Mouse (Mus musculus): Measurements from ENCODE around the gene Man1b1. TPM values are rescaled to one million over a fixed set of nuclear protein-coding genes. Genes with fewer than 3 reads are reported as not detected.

The Man1b1 gene
- 31.9 TPM for polyA plus RNA-seq (2014; fragmentation: Illumina TruSeq; extraction: RNeasy Lipid Tissue Mini Kit (QIAGEN cat#74804); ENCODE audit: insufficient read depth, low read depth, low replicate concordance)

GRCm38 (mm10) chr2:25332286-25333160 is at the start of gene Man1b1:
TSS of gene Man1b1 (plus strand) at chr2:25332338.

GRCm38 (mm10) chr2:25287927-25288649 is 44.0 kb upstream of the Man1b1 start, which contains the start of gene Tmem210:
TSS of gene Tmem210 (plus strand) at chr2:25288145.

GRCm38 (mm10) chr2:25289651-25290050 is 42.5 kb upstream of the Man1b1 start, which contains the start of gene Lrrc26:
TSS of gene Lrrc26 (plus strand) at chr2:25289915.

GRCm38 (mm10) chr2:25318971-25319773 is 13.0 kb upstream of the Man1b1 start, which contains the start of gene Grin1:
TSS of gene Grin1 (minus strand) at chr2:25319187.

GRCm38 (mm10) chr2:25356208-25357079 is 24.3 kb downstream of the Man1b1 start, which contains the start of gene Dpp7:
TSS of gene Dpp7 (minus strand) at chr2:25356359.

GRCm38 (mm10) chr2:25365091-25365761 is 33.1 kb downstream of the Man1b1 start, which contains the start of gene Uap1l1:
TSS of gene Uap1l1 (minus strand) at chr2:25365682.

GRCm38 (mm10) chr2:25371764-25372643 is 39.9 kb downstream of the Man1b1 start, which contains the start of gene Sapcd2:
TSS of gene Sapcd2 (plus strand) at chr2:25372321.

GRCm38 (mm10) chr2:25395721-25396596 is 63.8 kb downstream of the Man1b1 start, which contains the start of gene Entpd2:
TSS of gene Entpd2 (plus strand) at chr2:25395874.

GRCm38 (mm10) chr2:25399051-25399450 is 66.9 kb downstream of the Man1b1 start, which contains the start of gene Npdc1:
TSS of gene Npdc1 (plus strand) at chr2:25399351.

Other genes starting within 250 kb of the Man1b1 start
- 1.9 TPM for gene Noxa1, start 237.2 kb upstream of the Man1b1 start, polyA plus RNA-seq (2014; fragmentation: Illumina TruSeq; extraction: RNeasy Lipid Tissue Mini Kit (QIAGEN cat#74804); ENCODE audit: insufficient read depth, low read depth, low replicate concordance)
- 28.7 TPM for gene Nrarp, start 151.6 kb upstream of the Man1b1 start, polyA plus RNA-seq (2014; fragmentation: Illumina TruSeq; extraction: RNeasy Lipid Tissue Mini Kit (QIAGEN cat#74804); ENCODE audit: insufficient read depth, low read depth, low replicate concordance)
- gene Tor4a, start 135.5 kb upstream of the Man1b1 start, polyA plus RNA-seq (2014; fragmentation: Illumina TruSeq; extraction: RNeasy Lipid Tissue Mini Kit (QIAGEN cat#74804); ENCODE audit: insufficient read depth, low read depth, low replicate concordance): 18.3 TPM
- 41.8 TPM for gene Nelfb, start 120.8 kb upstream of the Man1b1 start, polyA plus RNA-seq (2014; fragmentation: Illumina TruSeq; extraction: RNeasy Lipid Tissue Mini Kit (QIAGEN cat#74804); ENCODE audit: insufficient read depth, low read depth, low replicate concordance)
- not detected for gene Stpg3, start 117.7 kb upstream of the Man1b1 start, polyA plus RNA-seq (2014; fragmentation: Illumina TruSeq; extraction: RNeasy Lipid Tissue Mini Kit (QIAGEN cat#74804); ENCODE audit: insufficient read depth, low read depth, low replicate concordance)
- gene Fam166a, start 113.6 kb upstream of the Man1b1 start, polyA plus RNA-seq (2014; fragmentation: Illumina TruSeq; extraction: RNeasy Lipid Tissue Mini Kit (QIAGEN cat#74804); ENCODE audit: insufficient read depth, low read depth, low replicate concordance): not detected
- 379 TPM for gene Tubb4b, start 107.6 kb upstream of the Man1b1 start, polyA plus RNA-seq (2014; fragmentation: Illumina TruSeq; extraction: RNeasy Lipid Tissue Mini Kit (QIAGEN cat#74804); ENCODE audit: insufficient read depth, low read depth, low replicate concordance)
- gene Slc34a3, start 98.0 kb upstream of the Man1b1 start, polyA plus RNA-seq (2014; fragmentation: Illumina TruSeq; extraction: RNeasy Lipid Tissue Mini Kit (QIAGEN cat#74804); ENCODE audit: insufficient read depth, low read depth, low replicate concordance): not detected
- gene Rnf224, start 95.6 kb upstream of the Man1b1 start, polyA plus RNA-seq (2014; fragmentation: Illumina TruSeq; extraction: RNeasy Lipid Tissue Mini Kit (QIAGEN cat#74804); ENCODE audit: insufficient read depth, low read depth, low replicate concordance): not detected
- 2.1 TPM for gene Rnf208, start 90.1 kb upstream of the Man1b1 start, polyA plus RNA-seq (2014; fragmentation: Illumina TruSeq; extraction: RNeasy Lipid Tissue Mini Kit (QIAGEN cat#74804); ENCODE audit: insufficient read depth, low read depth, low replicate concordance)
- 0.30 TPM for gene Cysrt1, start 89.9 kb upstream of the Man1b1 start, polyA plus RNA-seq (2014; fragmentation: Illumina TruSeq; extraction: RNeasy Lipid Tissue Mini Kit (QIAGEN cat#74804); ENCODE audit: insufficient read depth, low read depth, low replicate concordance)
- gene AL732309.1, start 85.5 kb upstream of the Man1b1 start, polyA plus RNA-seq (2014; fragmentation: Illumina TruSeq; extraction: RNeasy Lipid Tissue Mini Kit (QIAGEN cat#74804); ENCODE audit: insufficient read depth, low read depth, low replicate concordance): 6.2 TPM
- 15.5 TPM for gene Tmem203, start 76.9 kb upstream of the Man1b1 start, polyA plus RNA-seq (2014; fragmentation: Illumina TruSeq; extraction: RNeasy Lipid Tissue Mini Kit (QIAGEN cat#74804); ENCODE audit: insufficient read depth, low read depth, low replicate concordance)
- 6.2 TPM for gene Tprn, start 69.7 kb upstream of the Man1b1 start, polyA plus RNA-seq (2014; fragmentation: Illumina TruSeq; extraction: RNeasy Lipid Tissue Mini Kit (QIAGEN cat#74804); ENCODE audit: insufficient read depth, low read depth, low replicate concordance)
- 68.9 TPM for gene Ssna1, start 59.9 kb upstream of the Man1b1 start, polyA plus RNA-seq (2014; fragmentation: Illumina TruSeq; extraction: RNeasy Lipid Tissue Mini Kit (QIAGEN cat#74804); ENCODE audit: insufficient read depth, low read depth, low replicate concordance)
- 38.0 TPM for gene Anapc2, start 59.9 kb upstream of the Man1b1 start, polyA plus RNA-seq (2014; fragmentation: Illumina TruSeq; extraction: RNeasy Lipid Tissue Mini Kit (QIAGEN cat#74804); ENCODE audit: insufficient read depth, low read depth, low replicate concordance)
- gene Tmem210, start 44.2 kb upstream of the Man1b1 start, polyA plus RNA-seq (2014; fragmentation: Illumina TruSeq; extraction: RNeasy Lipid Tissue Mini Kit (QIAGEN cat#74804); ENCODE audit: insufficient read depth, low read depth, low replicate concordance): not detected
- 22.2 TPM for gene Lrrc26, start 42.4 kb upstream of the Man1b1 start, polyA plus RNA-seq (2014; fragmentation: Illumina TruSeq; extraction: RNeasy Lipid Tissue Mini Kit (QIAGEN cat#74804); ENCODE audit: insufficient read depth, low read depth, low replicate concordance)
- gene Grin1, start 13.2 kb upstream of the Man1b1 start, polyA plus RNA-seq (2014; fragmentation: Illumina TruSeq; extraction: RNeasy Lipid Tissue Mini Kit (QIAGEN cat#74804); ENCODE audit: insufficient read depth, low read depth, low replicate concordance): not detected
- 18.5 TPM for gene Dpp7, start 24.0 kb downstream of the Man1b1 start, polyA plus RNA-seq (2014; fragmentation: Illumina TruSeq; extraction: RNeasy Lipid Tissue Mini Kit (QIAGEN cat#74804); ENCODE audit: insufficient read depth, low read depth, low replicate concordance)
- 51.2 TPM for gene Uap1l1, start 33.3 kb downstream of the Man1b1 start, polyA plus RNA-seq (2014; fragmentation: Illumina TruSeq; extraction: RNeasy Lipid Tissue Mini Kit (QIAGEN cat#74804); ENCODE audit: insufficient read depth, low read depth, low replicate concordance)
- gene Sapcd2, start 40.0 kb downstream of the Man1b1 start, polyA plus RNA-seq (2014; fragmentation: Illumina TruSeq; extraction: RNeasy Lipid Tissue Mini Kit (QIAGEN cat#74804); ENCODE audit: insufficient read depth, low read depth, low replicate concordance): 1.0 TPM
- 7.6 TPM for gene Entpd2, start 63.5 kb downstream of the Man1b1 start, polyA plus RNA-seq (2014; fragmentation: Illumina TruSeq; extraction: RNeasy Lipid Tissue Mini Kit (QIAGEN cat#74804); ENCODE audit: insufficient read depth, low read depth, low replicate concordance)
- 69.7 TPM for gene Npdc1, start 67.0 kb downstream of the Man1b1 start, polyA plus RNA-seq (2014; fragmentation: Illumina TruSeq; extraction: RNeasy Lipid Tissue Mini Kit (QIAGEN cat#74804); ENCODE audit: insufficient read depth, low read depth, low replicate concordance)
- 1.7 TPM for gene Fut7, start 90.9 kb downstream of the Man1b1 start, polyA plus RNA-seq (2014; fragmentation: Illumina TruSeq; extraction: RNeasy Lipid Tissue Mini Kit (QIAGEN cat#74804); ENCODE audit: insufficient read depth, low read depth, low replicate concordance)
- 9.0 TPM for gene Abca2, start 96.4 kb downstream of the Man1b1 start, polyA plus RNA-seq (2014; fragmentation: Illumina TruSeq; extraction: RNeasy Lipid Tissue Mini Kit (QIAGEN cat#74804); ENCODE audit: insufficient read depth, low read depth, low replicate concordance)
- 364 TPM for gene Clic3, start 124.5 kb downstream of the Man1b1 start, polyA plus RNA-seq (2014; fragmentation: Illumina TruSeq; extraction: RNeasy Lipid Tissue Mini Kit (QIAGEN cat#74804); ENCODE audit: insufficient read depth, low read depth, low replicate concordance)
- gene Paxx, start 128.8 kb downstream of the Man1b1 start, polyA plus RNA-seq (2014; fragmentation: Illumina TruSeq; extraction: RNeasy Lipid Tissue Mini Kit (QIAGEN cat#74804); ENCODE audit: insufficient read depth, low read depth, low replicate concordance): 44.5 TPM
- gene Ptgds, start 137.7 kb downstream of the Man1b1 start, polyA plus RNA-seq (2014; fragmentation: Illumina TruSeq; extraction: RNeasy Lipid Tissue Mini Kit (QIAGEN cat#74804); ENCODE audit: insufficient read depth, low read depth, low replicate concordance): 1.6 TPM
- gene Lcn12, start 161.6 kb downstream of the Man1b1 start, polyA plus RNA-seq (2014; fragmentation: Illumina TruSeq; extraction: RNeasy Lipid Tissue Mini Kit (QIAGEN cat#74804); ENCODE audit: insufficient read depth, low read depth, low replicate concordance): not detected
- gene Fbxw5, start 168.4 kb downstream of the Man1b1 start, polyA plus RNA-seq (2014; fragmentation: Illumina TruSeq; extraction: RNeasy Lipid Tissue Mini Kit (QIAGEN cat#74804); ENCODE audit: insufficient read depth, low read depth, low replicate concordance): 27.0 TPM
- gene C8g, start 169.4 kb downstream of the Man1b1 start, polyA plus RNA-seq (2014; fragmentation: Illumina TruSeq; extraction: RNeasy Lipid Tissue Mini Kit (QIAGEN cat#74804); ENCODE audit: insufficient read depth, low read depth, low replicate concordance): 0.92 TPM
- 19.5 TPM for gene Traf2, start 214.6 kb downstream of the Man1b1 start, polyA plus RNA-seq (2014; fragmentation: Illumina TruSeq; extraction: RNeasy Lipid Tissue Mini Kit (QIAGEN cat#74804); ENCODE audit: insufficient read depth, low read depth, low replicate concordance)
- 272 TPM for gene Edf1, start 225.5 kb downstream of the Man1b1 start, polyA plus RNA-seq (2014; fragmentation: Illumina TruSeq; extraction: RNeasy Lipid Tissue Mini Kit (QIAGEN cat#74804); ENCODE audit: insufficient read depth, low read depth, low replicate concordance)
- 0.44 TPM for gene Mamdc4, start 242.5 kb downstream of the Man1b1 start, polyA plus RNA-seq (2014; fragmentation: Illumina TruSeq; extraction: RNeasy Lipid Tissue Mini Kit (QIAGEN cat#74804); ENCODE audit: insufficient read depth, low read depth, low replicate concordance)
- 64.0 TPM for gene Phpt1, start 242.9 kb downstream of the Man1b1 start, polyA plus RNA-seq (2014; fragmentation: Illumina TruSeq; extraction: RNeasy Lipid Tissue Mini Kit (QIAGEN cat#74804); ENCODE audit: insufficient read depth, low read depth, low replicate concordance)
- gene Ajm1, start 249.4 kb downstream of the Man1b1 start, polyA plus RNA-seq (2014; fragmentation: Illumina TruSeq; extraction: RNeasy Lipid Tissue Mini Kit (QIAGEN cat#74804); ENCODE audit: insufficient read depth, low read depth, low replicate concordance): not detected

Measured in lung, adult 10 weeks (tissue).